Mouse (Mus musculus): ENCODE results near the gene Tmem175. TPM values are rescaled to one million over a fixed set of nuclear protein-coding genes. Genes with fewer than 3 reads are reported as not detected.

Tmem175 gene
- polyA plus RNA-seq, 1 experiment from 2014 or later: 26.4 TPM

- Histone ChIP-seq H3K4me2 (no peak overlapping the region), H3K27ac (ENCODE audit: low read depth) (no peak overlapping the region), H3K9me3 (ENCODE audit: low read depth, low read length) (no peaks in the 10 kb centered on the region), H3K27me3 (ENCODE audit: insufficient read depth, low read length) (no peaks in the 10 kb centered on the region), H3K36me3 (ENCODE audit: insufficient read depth) (peaks cover 81% of the 10 kb centered on the region), H3K4me1 (ENCODE audit: insufficient read depth) (no peaks in the 10 kb centered on the region), H3K4me3 (ENCODE audit: low read depth, low read length) (no peak overlapping the region), H3K9ac (no peak overlapping the region)
- no peak for ATAC-seq (ENCODE audit: insufficient read depth)
- no peak for TF ChIP-seq CTCF (IDR thresholded peaks at IDR 0.05; ENCODE audit: low read depth)
- no peak for DNase-seq
- 86% methylated on average over 2 of the region's 2 CpGs for WGBS
Measured at GRCm38 (mm10) chr5:108647311-108647710, 17.7 kb downstream of the Tmem175 start.

- Histone ChIP-seq H3K36me3 (ENCODE audit: insufficient read depth) (peaks cover 79% of the 10 kb centered on the region), H3K9me3 (ENCODE audit: low read depth, low read length) (no peaks in the 10 kb centered on the region)
Measured at GRCm38 (mm10) chr5:108647820-108648465, 18.4 kb downstream of the Tmem175 start.

GRCm38 (mm10) chr5:108648937-108649576 lies 19.5 kb downstream of the Tmem175 start:
- Histone ChIP-seq H3K9ac (no peak overlapping the region), H3K27ac (ENCODE audit: low read depth) (no peak overlapping the region), H3K27me3 (ENCODE audit: insufficient read depth, low read length) (no peaks in the 10 kb centered on the region), H3K4me2 (no peak overlapping the region), H3K9me3 (ENCODE audit: low read depth, low read length) (no peaks in the 10 kb centered on the region), H3K4me1 (ENCODE audit: insufficient read depth) (no peaks in the 10 kb centered on the region), H3K4me3 (ENCODE audit: low read depth, low read length) (no peak overlapping the region), H3K36me3 (ENCODE audit: insufficient read depth) (peaks cover 82% of the 10 kb centered on the region)
- ATAC-seq (ENCODE audit: insufficient read depth) (no peak), DNase-seq (no peak)
- TF ChIP-seq CTCF (IDR thresholded peaks at IDR 0.05; ENCODE audit: low read depth): no peak
- WGBS: 87% methylated on average over 11 of the region's 11 CpGs

More at GRCm38 (mm10) chr5:108647820-108648465, 18.4 kb downstream of the Tmem175 start:
- H3K4me2 ChIP-seq: no peak overlapping the region
- no peak overlapping the region for H3K27ac ChIP-seq (ENCODE audit: low read depth)
- no peak overlapping the region for H3K9ac ChIP-seq
- 80% methylated on average over 2 of the region's 2 CpGs for WGBS
- no peak for ATAC-seq (ENCODE audit: insufficient read depth)
- H3K27me3 ChIP-seq (ENCODE audit: insufficient read depth, low read length): no peaks in the 10 kb centered on the region
- TF ChIP-seq CTCF (IDR thresholded peaks at IDR 0.05; ENCODE audit: low read depth): no peak
- DNase-seq: no peak
- H3K4me3 ChIP-seq (ENCODE audit: low read depth, low read length): no peak overlapping the region
- H3K4me1 ChIP-seq (ENCODE audit: insufficient read depth): no peaks in the 10 kb centered on the region

- no peak overlapping the region for H3K4me2 ChIP-seq
- DNase-seq (no peak), ATAC-seq (ENCODE audit: insufficient read depth) (no peak)
- H3K9me3 ChIP-seq (ENCODE audit: low read depth, low read length): no peaks in the 10 kb centered on the region
- H3K27me3 ChIP-seq (ENCODE audit: insufficient read depth, low read length): no peaks in the 10 kb centered on the region
- no peak overlapping the region for H3K27ac ChIP-seq (ENCODE audit: low read depth)
- H3K4me1 ChIP-seq (ENCODE audit: insufficient read depth): no peaks in the 10 kb centered on the region
- H3K36me3 ChIP-seq (ENCODE audit: insufficient read depth): peaks cover 87% of the 10 kb centered on the region
- no peak overlapping the region for H3K9ac ChIP-seq
- WGBS: 92% methylated on average over 7 of the region's 7 CpGs
- no peak overlapping the region for H3K4me3 ChIP-seq (ENCODE audit: low read depth, low read length)
- TF ChIP-seq CTCF (IDR thresholded peaks at IDR 0.05; ENCODE audit: low read depth): no peak
Measured at GRCm38 (mm10) chr5:108650341-108650740, 20.8 kb downstream of the Tmem175 start.

GRCm38 (mm10) chr5:108651136-108651720 lies 21.7 kb downstream of the Tmem175 start:
- Histone ChIP-seq H3K9ac (no peak overlapping the region), H3K4me2 (no peak overlapping the region), H3K36me3 (ENCODE audit: insufficient read depth) (peaks cover 88% of the 10 kb centered on the region), H3K4me3 (ENCODE audit: low read depth, low read length) (no peak overlapping the region), H3K27me3 (ENCODE audit: insufficient read depth, low read length) (no peaks in the 10 kb centered on the region), H3K27ac (ENCODE audit: low read depth) (no peak overlapping the region), H3K9me3 (ENCODE audit: low read depth, low read length) (no peaks in the 10 kb centered on the region), H3K4me1 (ENCODE audit: insufficient read depth) (no peaks in the 10 kb centered on the region)
- DNase-seq (no peak), ATAC-seq (ENCODE audit: insufficient read depth) (no peak)
- no peak for TF ChIP-seq CTCF (IDR thresholded peaks at IDR 0.05; ENCODE audit: low read depth)
- 75% methylated on average over 5 of the region's 5 CpGs for WGBS

- Histone ChIP-seq H3K4me2 (no peak overlapping the region), H3K9me3 (ENCODE audit: low read depth, low read length) (no peaks in the 10 kb centered on the region), H3K27ac (ENCODE audit: low read depth) (no peak overlapping the region), H3K36me3 (ENCODE audit: insufficient read depth) (peaks cover 87% of the 10 kb centered on the region), H3K4me3 (ENCODE audit: low read depth, low read length) (no peak overlapping the region), H3K9ac (no peak overlapping the region), H3K4me1 (ENCODE audit: insufficient read depth) (no peaks in the 10 kb centered on the region), H3K27me3 (ENCODE audit: insufficient read depth, low read length) (no peaks in the 10 kb centered on the region)
- DNase-seq (peak; percentile 81), ATAC-seq (ENCODE audit: insufficient read depth) (peak; percentile 47; the same call in 1 of the 2 replicates)
- WGBS: 39% methylated on average over 1 of the region's 1 CpGs
- peak; percentile 76 for TF ChIP-seq CTCF (IDR thresholded peaks at IDR 0.05; ENCODE audit: low read depth)
Measured at GRCm38 (mm10) chr5:108651823-108652222, 22.3 kb downstream of the Tmem175 start.

- no peak for TF ChIP-seq CTCF (IDR thresholded peaks at IDR 0.05; ENCODE audit: low read depth)
- ATAC-seq (ENCODE audit: insufficient read depth) (no peak), DNase-seq (no peak)
- peaks cover 91% of the 10 kb centered on the region for H3K36me3 ChIP-seq (ENCODE audit: insufficient read depth)
- H3K27me3 ChIP-seq (ENCODE audit: insufficient read depth, low read length): no peaks in the 10 kb centered on the region
- 87% methylated on average over 6 of the region's 6 CpGs for WGBS
- no peaks in the 10 kb centered on the region for H3K9me3 ChIP-seq (ENCODE audit: low read depth, low read length)
- H3K4me3 ChIP-seq (ENCODE audit: low read depth, low read length): no peak overlapping the region
- H3K4me1 ChIP-seq (ENCODE audit: insufficient read depth): no peaks in the 10 kb centered on the region
- no peak overlapping the region for H3K4me2 ChIP-seq
- no peak overlapping the region for H3K27ac ChIP-seq (ENCODE audit: low read depth)
- no peak overlapping the region for H3K9ac ChIP-seq
Measured at GRCm38 (mm10) chr5:108653341-108653740, 23.8 kb downstream of the Tmem175 start.
